Mouse (Mus musculus) mouse trophoblast stem cell (cell line): ENCODE measurements around the gene Olfr1158.
"Not testable (repeated sequence)": the region's sequence is repeated elsewhere in the genome, so short reads cannot be mapped to it uniquely, and the experiment has no call there.

Source experiments
- in situ Hi-C, 2 experiments: fragments of 300-500 bp; cut with MseI, MboI; formaldehyde crosslinking; loops; 2 replicates in 1 of 2; 3 replicates in 1 of 2; pipeline ENCODE4 v1.15.1; 2025

Gene Olfr1158

GRCm38 (mm10) chr2:87989813-87990212, at the start of gene Olfr1158:
Gene Olfr1158, plus strand, starts transcription at chr2:87990113.
- in situ Hi-C loops: no loop called here

- in situ Hi-C loops: no loop called here
Measured at GRCm38 (mm10) chr2:87945037-87945436, 44.9 kb upstream of the Olfr1158 start, which contains the start of gene Olfr1155. Gene Olfr1155, minus strand, starts transcription at chr2:87945137.

GRCm38 (mm10) chr2:87953000-87953399, 36.9 kb upstream of the Olfr1158 start, which contains the start of gene Olfr1156:
Gene Olfr1156, minus strand, starts transcription at chr2:87953100.
- in situ Hi-C loops: no loop called here

DNA sequence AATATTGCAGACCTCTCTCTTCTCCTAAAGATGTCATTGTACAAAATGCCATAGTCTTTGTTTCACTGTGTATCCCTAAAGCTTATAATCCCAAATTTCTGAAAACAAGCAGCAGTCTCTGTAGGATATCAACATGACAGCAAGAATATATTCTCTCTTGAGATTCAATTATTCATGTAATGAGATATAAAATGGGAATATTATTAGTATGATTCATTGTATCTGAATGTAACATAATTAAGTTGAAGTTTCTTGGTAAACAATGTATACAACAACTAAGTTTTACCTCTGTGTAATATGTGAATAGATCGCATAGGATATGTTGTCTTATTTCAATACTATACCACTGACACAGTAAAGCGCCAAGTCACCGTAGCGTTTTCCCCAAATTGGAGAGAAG, 21.7 kb upstream of the Olfr1158 start, which contains the start of gene Olfr1157:
TSS of gene Olfr1157 (minus strand) at position 101 of the 400 bp plus-strand sequence.
- in situ Hi-C loops: no loop called here

- in situ Hi-C loops: no loop called here
Measured at GRCm38 (mm10) chr2:87974563-87974962, 15.3 kb upstream of the Olfr1158 start, which contains the start of gene Olfr74. Gene Olfr74, minus strand, starts transcription at chr2:87974663.

DNA sequence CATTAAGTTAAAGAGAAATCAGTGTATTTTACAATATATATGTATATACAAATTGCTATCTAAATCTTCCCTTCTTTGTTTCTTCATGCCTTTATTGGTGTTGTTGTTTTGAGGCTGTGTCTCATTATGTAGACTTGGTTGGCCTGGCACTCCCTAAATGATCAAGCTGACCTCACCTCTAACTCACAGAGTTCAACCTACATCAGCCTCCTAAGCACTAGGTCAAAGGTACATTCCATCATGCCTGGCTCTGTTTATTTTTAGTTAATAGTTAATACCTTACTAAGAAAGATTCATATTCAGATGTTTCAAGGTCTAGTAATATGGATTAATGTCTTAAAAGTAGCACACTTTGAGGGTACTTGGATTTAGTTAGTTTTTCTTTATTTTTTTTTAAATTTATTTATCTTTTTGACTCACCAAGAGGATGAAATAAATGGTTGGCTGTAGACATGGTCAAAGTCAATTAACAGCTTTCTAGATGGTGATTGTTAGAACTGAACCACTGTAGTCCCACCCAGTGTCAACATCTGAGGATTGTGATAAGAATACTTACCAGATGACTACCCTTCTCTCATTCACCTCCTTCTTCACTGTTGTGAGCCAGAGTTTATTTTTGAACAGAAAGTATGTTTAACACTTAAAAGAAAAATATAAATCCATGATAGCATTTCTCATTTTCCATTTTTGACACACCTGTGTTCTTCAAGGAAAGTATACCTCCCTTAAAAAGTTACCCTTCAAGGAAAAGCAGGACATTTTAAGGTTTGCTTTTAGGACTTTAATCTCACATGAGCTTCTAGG, 17.8 kb downstream of the Olfr1158 start, which contains the start of gene Olfr1160:
TSS of gene Olfr1160 (minus strand) at position 754 of the 804 bp plus-strand sequence.
- in situ Hi-C loops: no loop called here

GRCm38 (mm10) chr2:88022474-88022873, 32.6 kb downstream of the Olfr1158 start, which contains the start of gene Olfr1161:
Gene Olfr1161, plus strand, starts transcription at chr2:88022774.
- in situ Hi-C loops: not testable (repeated sequence)

- in situ Hi-C loops: no loop called here
Measured at GRCm38 (mm10) chr2:88037599-88037998, 47.7 kb downstream of the Olfr1158 start, which contains the start of gene Olfr73. Gene Olfr73, minus strand, starts transcription at chr2:88037699.
